In the genomic region with DNA sequence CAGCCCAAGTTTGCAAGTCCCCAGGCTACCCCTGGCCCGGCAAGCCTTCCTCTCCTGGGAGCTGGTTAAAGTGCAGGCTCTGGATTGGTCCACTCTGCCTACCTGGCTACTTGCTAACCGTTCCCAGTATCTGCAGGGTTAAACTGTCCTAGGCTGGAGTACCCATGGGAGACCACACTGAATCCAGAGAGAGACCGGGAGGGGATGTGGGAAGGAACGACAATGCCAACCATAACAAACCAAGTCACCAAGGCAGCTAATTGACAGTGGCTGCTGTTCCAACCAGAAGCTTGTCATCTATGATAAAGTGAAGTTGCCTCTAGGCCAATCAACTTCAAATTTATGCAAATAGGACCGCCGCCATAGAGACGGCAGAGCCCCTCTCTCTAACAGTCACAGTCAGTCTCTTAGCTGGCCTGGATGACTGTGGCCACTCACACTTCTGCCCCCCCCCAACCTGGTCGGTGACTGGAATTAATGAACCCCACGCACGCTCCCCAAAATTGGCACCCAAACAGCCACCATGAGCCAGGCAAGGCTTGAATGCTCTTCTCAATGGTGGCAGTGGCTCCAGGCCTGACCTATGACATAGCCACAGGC, we compare ENCODE assay signal across 18 mouse cellular contexts. TPM values are rescaled to one million over a fixed set of nuclear protein-coding genes. Genes with fewer than 3 reads are reported as not detected.
"Had no signal": no experiment of that assay in that cellular context is flagged by ENCODE, and none has a peak within 500 bp of the region (broad histone marks: within the 10 kb centered on the region; RNA-seq: fewer than 3 reads in every experiment).

No protein-coding gene starts in this region.

- H3K4me3 ChIP-seq: layer of hippocampus, adult 2 months; limb, embryonic 10.5 days; liver, embryonic 15.5 days; midbrain, embryonic 15.5 days; neural tube, embryonic 13.5 days had no signal

- H3K4me1 ChIP-seq: limb, embryonic 10.5 days; liver, embryonic 15.5 days had no signal

- H3K9me3 ChIP-seq: limb, embryonic 10.5 days; liver, embryonic 15.5 days; midbrain, embryonic 15.5 days; neural tube, embryonic 13.5 days had no signal

- ATAC-seq: midbrain, embryonic 15.5 days had no signal

- DNase-seq: kidney, postnatal 4 days; lung, embryonic 14.5 days; lung, postnatal 10 days; lung, postnatal 4 days; retina, postnatal 1 day; right cerebral cortex, postnatal 4 days; spleen, adult 18-20 months; thymus, adult 18-20 months; thymus, postnatal 14 days had no signal

- H3K9ac ChIP-seq: liver, embryonic 15.5 days; lung, embryonic 14.5 days; midbrain, embryonic 15.5 days; neural tube, embryonic 13.5 days had no signal

- H3K36me3 ChIP-seq: limb, embryonic 10.5 days; liver, embryonic 15.5 days; midbrain, embryonic 15.5 days; neural tube, embryonic 13.5 days had no signal

- H3K4me2 ChIP-seq: liver, embryonic 11.5 days; liver, embryonic 15.5 days; lung, embryonic 14.5 days; midbrain, embryonic 11.5 days; midbrain, embryonic 15.5 days; neural tube, embryonic 13.5 days had no signal

- H3K27me3 ChIP-seq: liver, embryonic 15.5 days; midbrain, embryonic 15.5 days had no signal

- H3K27ac ChIP-seq: kidney, postnatal 0 days; layer of hippocampus, adult 2 months; limb, embryonic 10.5 days; liver, embryonic 15.5 days; midbrain, embryonic 15.5 days; neural tube, embryonic 13.5 days had no signal

RNA-seq across cellular contexts. Expression of a gene that starts 13.2 kb away (rescaled TPM):
- total RNA-seq: megakaryocyte, adult 5-6 weeks had no signal
